Mouse (Mus musculus) lung, postnatal 14 days (tissue): ENCODE measurements around the gene Tspo.
A peak's percentile ranks its signal among the peaks of the same experiment; 100 is the strongest.

ENCODE experiments used
- DNase-seq: peaks from one replicate; pipeline ENCODE4 v3.0.0; 2021

Gene Tspo

DNA sequence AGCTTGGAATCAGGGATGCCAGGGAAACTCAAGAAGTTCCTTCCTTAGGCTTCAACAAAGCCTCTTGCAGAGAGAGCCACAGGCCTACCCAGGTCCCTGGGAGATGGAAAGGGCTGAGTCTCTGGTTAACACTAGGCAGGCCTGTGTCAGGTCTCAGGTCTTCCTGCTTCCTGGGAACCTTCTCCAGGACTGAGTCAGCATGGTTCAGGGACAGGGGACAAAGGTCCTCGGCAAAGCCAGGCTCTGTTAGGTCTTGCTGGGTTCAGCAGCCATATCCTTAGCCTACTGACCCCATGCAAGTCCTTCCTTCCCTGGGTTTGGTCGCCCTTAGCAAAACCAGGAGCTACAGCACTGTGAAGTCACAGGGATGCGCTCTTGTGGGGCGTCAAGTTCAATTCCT is 27.4 kb downstream of the Tspo start:
- DNase-seq, result no peak

DNA sequence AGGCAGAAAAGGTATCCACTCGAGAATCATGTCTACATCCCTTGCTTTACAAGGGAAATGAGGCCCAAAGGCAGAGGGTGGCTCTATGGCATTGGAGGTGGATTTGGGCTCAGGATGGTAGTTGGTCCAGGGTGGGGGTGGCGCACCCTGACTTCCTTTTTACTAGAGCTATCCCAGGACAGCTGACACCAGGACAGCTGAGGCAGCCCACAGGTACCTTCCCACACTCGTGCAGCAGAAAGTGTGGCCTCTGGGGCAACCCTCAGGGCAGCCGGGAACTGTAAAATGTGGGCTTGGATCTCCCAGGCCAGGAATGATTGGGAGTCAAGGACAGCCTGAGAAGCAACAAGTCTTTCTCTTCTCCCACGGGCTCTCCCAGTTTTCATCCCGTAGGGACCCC is 28.4 kb downstream of the Tspo start:
- no peak for DNase-seq

DNA sequence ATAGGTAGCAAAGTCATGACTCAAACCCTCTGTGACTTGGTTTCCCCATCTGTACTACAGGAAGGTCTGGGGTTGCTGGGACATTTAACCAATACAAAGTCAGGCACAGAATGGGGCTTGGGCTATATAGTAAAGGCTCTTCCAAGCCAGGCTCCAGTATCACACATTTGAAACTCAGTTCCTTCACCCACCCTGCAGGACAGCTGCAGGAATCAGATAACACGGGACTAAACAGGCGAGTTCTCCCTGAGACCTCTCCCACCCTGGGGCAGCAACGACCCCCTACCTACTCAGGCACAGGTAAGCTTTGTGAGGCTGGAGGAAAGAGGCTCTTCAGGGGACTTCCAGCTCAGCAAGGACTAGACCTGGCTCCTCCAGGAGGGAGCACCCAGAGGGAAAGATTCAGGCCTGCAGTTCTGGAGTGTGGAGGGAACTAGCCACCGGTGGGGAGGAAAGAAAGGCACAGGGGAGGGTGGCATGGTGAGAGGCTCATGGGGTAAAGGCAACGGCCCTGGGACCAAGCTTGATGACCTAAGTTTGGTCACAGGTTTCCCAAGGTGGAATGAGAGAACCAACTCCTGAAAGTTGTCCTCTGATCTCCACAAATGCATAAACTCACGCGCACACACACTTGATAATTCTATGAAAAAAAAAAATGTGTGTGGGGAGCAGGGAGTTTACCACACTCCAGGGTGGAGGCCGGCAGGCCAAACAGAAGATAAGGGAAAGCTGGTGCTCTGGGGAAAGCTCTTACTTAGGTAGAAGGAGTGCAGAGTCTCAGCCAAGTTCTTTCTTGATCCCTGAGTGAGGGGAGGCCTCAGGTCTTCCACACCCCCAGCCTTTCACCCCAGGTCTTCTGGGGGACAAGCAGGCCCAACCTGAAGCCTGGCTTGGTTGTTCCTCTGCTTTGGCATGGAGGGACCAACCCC is 29.1 kb downstream of the Tspo start:
- DNase-seq, result no peak

- no peak for DNase-seq
Measured at GRCm38 (mm10) chr15:83593189-83593585, 29.8 kb downstream of the Tspo start.

DNA sequence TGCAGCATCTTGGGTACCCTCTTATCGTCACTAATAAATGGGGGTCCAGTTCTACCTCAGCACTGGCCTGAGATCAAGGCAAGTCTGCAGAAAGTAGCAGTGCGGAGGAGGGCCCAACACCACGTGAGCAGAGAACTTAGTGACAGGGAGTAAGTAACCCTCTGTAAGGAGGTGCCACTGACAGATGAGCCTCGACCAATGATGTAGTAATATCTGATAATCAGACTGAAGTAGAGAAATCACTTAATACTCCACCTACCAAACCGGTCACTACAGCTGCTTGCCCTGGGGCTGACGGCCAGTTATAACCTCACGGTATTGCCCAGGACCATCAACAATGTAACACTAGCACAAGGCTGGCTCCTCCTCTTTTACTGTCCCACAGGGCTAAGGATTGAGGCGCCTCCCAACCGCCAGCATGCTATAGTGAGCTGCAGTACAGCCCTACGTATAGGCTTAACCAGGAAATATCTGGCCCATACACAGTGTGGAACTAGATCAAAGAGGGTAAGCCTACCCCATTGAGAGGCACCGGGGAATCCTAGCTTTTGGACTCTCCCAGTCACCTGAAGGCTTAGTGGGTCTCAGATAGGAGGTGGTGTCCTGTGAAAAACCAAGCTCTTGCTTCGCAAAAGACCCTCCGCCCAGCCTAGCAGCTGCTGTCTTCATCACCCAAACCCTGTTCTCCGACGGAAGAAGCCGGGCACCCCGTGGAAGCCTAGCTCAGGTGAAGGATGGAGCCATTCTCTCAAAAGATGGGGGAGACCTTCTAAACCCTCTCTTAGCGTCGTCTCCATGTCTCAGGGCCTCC is 30.5 kb downstream of the Tspo start:
- DNase-seq, result no peak

- peak; percentile 95 for DNase-seq
Measured at GRCm38 (mm10) chr15:83594513-83595363, 31.3 kb downstream of the Tspo start, which contains the start of gene Ttll12. Gene Ttll12, minus strand, starts transcription at chr15:83595157.

DNA sequence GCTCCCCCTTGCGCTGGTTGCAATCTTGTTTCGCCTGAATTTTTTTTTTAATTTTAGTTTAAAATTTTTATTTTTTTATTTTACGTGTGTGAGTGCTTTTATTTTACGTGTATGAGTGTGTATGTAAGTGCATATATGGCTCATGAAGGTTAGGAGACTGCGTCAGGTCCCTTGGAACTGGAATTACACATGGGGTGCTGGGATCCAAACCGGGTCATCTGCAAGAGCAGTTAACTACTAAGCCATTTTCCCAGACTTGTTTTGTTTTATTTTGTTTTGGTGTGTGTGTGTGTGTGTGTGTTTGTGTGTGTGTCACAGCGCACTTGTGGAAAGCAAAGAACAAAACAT is 31.9 kb downstream of the Tspo start:
- DNase-seq, result no peak

DNA sequence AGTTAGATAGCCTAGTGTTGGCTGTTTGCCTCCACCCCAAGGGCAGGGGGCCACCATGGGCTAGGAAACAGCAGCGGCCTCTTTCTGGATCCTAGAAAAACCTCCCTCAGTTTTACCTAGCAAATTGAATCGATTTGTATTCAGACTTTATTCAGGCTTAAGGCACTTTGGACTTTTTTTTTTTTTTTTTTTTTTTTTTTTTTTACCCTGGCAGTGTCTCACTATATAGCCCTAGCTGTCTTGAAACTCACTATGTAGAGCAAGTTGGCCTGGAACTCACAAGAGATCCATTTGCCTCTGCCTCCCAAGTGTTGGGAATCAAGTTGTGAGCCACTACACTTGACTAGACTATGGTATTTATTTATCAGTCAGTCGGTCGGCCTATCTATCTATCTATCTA is 33.4 kb downstream of the Tspo start:
- DNase-seq, result no peak

GRCm38 (mm10) chr15:83601185-83601584 is 37.8 kb downstream of the Tspo start:
- DNase-seq, result no peak

- peak; percentile 41 for DNase-seq
Measured at GRCm38 (mm10) chr15:83602372-83603045, 39.1 kb downstream of the Tspo start.

GRCm38 (mm10) chr15:83603046-83603396 is 39.6 kb downstream of the Tspo start:
- no peak for DNase-seq

GRCm38 (mm10) chr15:83603426-83603825 is 40.0 kb downstream of the Tspo start:
- no peak for DNase-seq

DNA sequence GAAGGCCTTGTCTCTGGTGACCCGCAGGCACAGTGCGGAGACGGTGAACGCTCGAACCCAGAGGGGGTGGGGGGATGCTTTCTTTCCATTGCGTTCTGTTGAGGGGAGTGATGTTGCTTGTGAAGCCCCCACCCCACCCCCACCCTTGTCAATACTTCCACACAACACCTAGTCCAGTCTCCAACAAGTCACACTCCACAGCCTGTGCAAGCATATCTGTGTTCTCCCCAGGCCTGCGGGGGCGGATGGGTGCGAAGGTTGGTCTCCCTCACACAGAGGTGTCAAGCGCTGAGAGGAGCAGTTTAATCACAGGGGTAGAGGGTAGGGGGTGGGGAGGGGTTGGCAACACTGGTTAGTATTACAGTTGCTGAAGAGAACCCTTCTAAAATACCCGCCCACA is 42.8 kb downstream of the Tspo start:
- no peak for DNase-seq

- no peak for DNase-seq
Measured at GRCm38 (mm10) chr15:83606700-83607099, 43.3 kb downstream of the Tspo start.

- peak; percentile 83 for DNase-seq
Measured at GRCm38 (mm10) chr15:83607115-83607802, 43.9 kb downstream of the Tspo start.

GRCm38 (mm10) chr15:83615245-83615644 is 51.9 kb downstream of the Tspo start:
- DNase-seq, result no peak
